Mouse (Mus musculus): ENCODE measurements around the gene Ifitm1.

GRCm38 (mm10) chr7:140952441-140952840 is 14.6 kb upstream of the Ifitm1 start:
- no peak for TF ChIP-seq CTCF (IDR thresholded peaks at IDR 0.05; ENCODE audit: low read depth)
- no peak for TF ChIP-seq EP300 (IDR thresholded peaks at IDR 0.05; ENCODE audit: low read depth)

Measured in liver, embryonic 14.5 days (tissue).